Mouse (Mus musculus): ENCODE results near the gene Olfr986. TPM values are rescaled to one million over a fixed set of nuclear protein-coding genes. Genes with fewer than 3 reads are reported as not detected.

Gene Olfr986
- polyA plus RNA-seq, 1 experiment from 2014 or later, result not detected

- Histone ChIP-seq H3K4me2 (ENCODE audit: low read depth, low read length) (no peak overlapping the region), H3K27ac (ENCODE audit: low read length) (no peak overlapping the region), H3K36me3 (ENCODE audit: control insufficient read depth, insufficient read depth, low read length) (no peaks in the 10 kb centered on the region), H3K9ac (ENCODE audit: low read length) (no peak overlapping the region), H3K27me3 (ENCODE audit: control insufficient read depth, insufficient read depth, low read length) (no peaks in the 10 kb centered on the region), H3K9me3 (replicated peaks; ENCODE audit: control insufficient read depth, low read length) (no peaks in the 10 kb centered on the region), H3K4me1 (ENCODE audit: control insufficient read depth, insufficient read depth, low read length) (no peaks in the 10 kb centered on the region), H3K4me3 (replicated peaks; ENCODE audit: low read length) (no peak overlapping the region)
- WGBS, result 64% methylated on average over 6 of the region's 6 CpGs
- no peak for ATAC-seq (ENCODE audit: insufficient read depth, low FRiP score)
These were observed 48.1 kb downstream of the Olfr986 start for GRCm38 (mm10) chr9:40228804-40229331.

GRCm38 (mm10) chr9:40229479-40229878 lies 48.8 kb downstream of the Olfr986 start:
- Histone ChIP-seq H3K27ac (ENCODE audit: low read length) (no peak overlapping the region), H3K4me3 (replicated peaks; ENCODE audit: low read length) (no peak overlapping the region), H3K27me3 (ENCODE audit: control insufficient read depth, insufficient read depth, low read length) (no peaks in the 10 kb centered on the region), H3K4me1 (ENCODE audit: control insufficient read depth, insufficient read depth, low read length) (no peaks in the 10 kb centered on the region), H3K9me3 (replicated peaks; ENCODE audit: control insufficient read depth, low read length) (no peaks in the 10 kb centered on the region), H3K4me2 (ENCODE audit: low read depth, low read length) (no peak overlapping the region), H3K9ac (ENCODE audit: low read length) (no peak overlapping the region), H3K36me3 (ENCODE audit: control insufficient read depth, insufficient read depth, low read length) (no peaks in the 10 kb centered on the region)
- no peak for ATAC-seq (ENCODE audit: insufficient read depth, low FRiP score)
- WGBS, result 51% methylated on average over 5 of the region's 5 CpGs

- no peak for ATAC-seq (ENCODE audit: insufficient read depth, low FRiP score)
- Histone ChIP-seq H3K36me3 (ENCODE audit: control insufficient read depth, insufficient read depth, low read length) (no peaks in the 10 kb centered on the region), H3K9ac (ENCODE audit: low read length) (no peak overlapping the region), H3K4me1 (ENCODE audit: control insufficient read depth, insufficient read depth, low read length) (no peaks in the 10 kb centered on the region), H3K27me3 (ENCODE audit: control insufficient read depth, insufficient read depth, low read length) (no peaks in the 10 kb centered on the region), H3K4me2 (ENCODE audit: low read depth, low read length) (no peak overlapping the region), H3K9me3 (replicated peaks; ENCODE audit: control insufficient read depth, low read length) (no peaks in the 10 kb centered on the region), H3K4me3 (replicated peaks; ENCODE audit: low read length) (no peak overlapping the region), H3K27ac (ENCODE audit: low read length) (no peak overlapping the region)
- WGBS, result 77% methylated on average over 3 of the region's 3 CpGs
These were observed 50.3 kb downstream of the Olfr986 start for GRCm38 (mm10) chr9:40231019-40231418.

- Histone ChIP-seq H3K9me3 (replicated peaks; ENCODE audit: control insufficient read depth, low read length) (no peaks in the 10 kb centered on the region), H3K4me3 (replicated peaks; ENCODE audit: low read length) (no peak overlapping the region), H3K9ac (ENCODE audit: low read length) (no peak overlapping the region), H3K27me3 (ENCODE audit: control insufficient read depth, insufficient read depth, low read length) (no peaks in the 10 kb centered on the region), H3K27ac (ENCODE audit: low read length) (no peak overlapping the region), H3K36me3 (ENCODE audit: control insufficient read depth, insufficient read depth, low read length) (no peaks in the 10 kb centered on the region), H3K4me2 (ENCODE audit: low read depth, low read length) (no peak overlapping the region), H3K4me1 (ENCODE audit: control insufficient read depth, insufficient read depth, low read length) (no peaks in the 10 kb centered on the region)
- WGBS, result 56% methylated on average over 10 of the region's 10 CpGs
- no peak for ATAC-seq (ENCODE audit: insufficient read depth, low FRiP score)
These were observed 53.7 kb downstream of the Olfr986 start for GRCm38 (mm10) chr9:40234233-40235072.

GRCm38 (mm10) chr9:40235220-40235619 lies 54.5 kb downstream of the Olfr986 start:
- H3K9me3 ChIP-seq (replicated peaks; ENCODE audit: control insufficient read depth, low read length), result no peaks in the 10 kb centered on the region
- no peaks in the 10 kb centered on the region for H3K36me3 ChIP-seq (ENCODE audit: control insufficient read depth, insufficient read depth, low read length)
- no peaks in the 10 kb centered on the region for H3K27me3 ChIP-seq (ENCODE audit: control insufficient read depth, insufficient read depth, low read length)
- no peak overlapping the region for H3K4me2 ChIP-seq (ENCODE audit: low read depth, low read length)
- no peak overlapping the region for H3K9ac ChIP-seq (ENCODE audit: low read length)
- no peak overlapping the region for H3K4me3 ChIP-seq (replicated peaks; ENCODE audit: low read length)
- ATAC-seq (ENCODE audit: insufficient read depth, low FRiP score), result no peak
- H3K27ac ChIP-seq (ENCODE audit: low read length), result no peak overlapping the region
- no peaks in the 10 kb centered on the region for H3K4me1 ChIP-seq (ENCODE audit: control insufficient read depth, insufficient read depth, low read length)
- WGBS, result 83% methylated on average over 7 of the region's 7 CpGs

Other genes with a start within 250 kb of the Olfr986 start
- gene Olfr974, start 243.4 kb upstream of the Olfr986 start, polyA plus RNA-seq (2015; fragmentation: Nextera tagmentation; extraction: Ambion mirVana), result not detected in 2 replicates
- gene Olfr975, start 228.9 kb upstream of the Olfr986 start, polyA plus RNA-seq (2015; fragmentation: Nextera tagmentation; extraction: Ambion mirVana), result not detected in 2 replicates
- gene Olfr976, start 219.8 kb upstream of the Olfr986 start, polyA plus RNA-seq (2015; fragmentation: Nextera tagmentation; extraction: Ambion mirVana), result not detected in 2 replicates
- not detected in 2 replicates for gene Olfr978, start 188.8 kb upstream of the Olfr986 start, polyA plus RNA-seq (2015; fragmentation: Nextera tagmentation; extraction: Ambion mirVana)
- not detected in 2 replicates for gene Olfr979, start 177.5 kb upstream of the Olfr986 start, polyA plus RNA-seq (2015; fragmentation: Nextera tagmentation; extraction: Ambion mirVana)
- gene Olfr980, start 171.3 kb upstream of the Olfr986 start, polyA plus RNA-seq (2015; fragmentation: Nextera tagmentation; extraction: Ambion mirVana), result not detected in 2 replicates
- not detected in 2 replicates for gene Olfr981, start 159.5 kb upstream of the Olfr986 start, polyA plus RNA-seq (2015; fragmentation: Nextera tagmentation; extraction: Ambion mirVana)
- gene Olfr982, start 107.1 kb upstream of the Olfr986 start, polyA plus RNA-seq (2015; fragmentation: Nextera tagmentation; extraction: Ambion mirVana), result not detected in 2 replicates
- not detected in 2 replicates for gene Olfr983, start 87.3 kb upstream of the Olfr986 start, polyA plus RNA-seq (2015; fragmentation: Nextera tagmentation; extraction: Ambion mirVana)
- gene Olfr984, start 66.7 kb upstream of the Olfr986 start, polyA plus RNA-seq (2015; fragmentation: Nextera tagmentation; extraction: Ambion mirVana), result not detected in 2 replicates
- not detected in 2 replicates for gene Olfr985, start 50.7 kb upstream of the Olfr986 start, polyA plus RNA-seq (2015; fragmentation: Nextera tagmentation; extraction: Ambion mirVana)
- gene Tmem225, start 32.8 kb upstream of the Olfr986 start, polyA plus RNA-seq (2015; fragmentation: Nextera tagmentation; extraction: Ambion mirVana), result not detected in 2 replicates
- 3.3 and 4.5 TPM in 2 replicates for gene Zfp202, start 11.4 kb downstream of the Olfr986 start, polyA plus RNA-seq (2015; fragmentation: Nextera tagmentation; extraction: Ambion mirVana)
- 4.9 and 7.1 TPM in 2 replicates for gene Scn3b, start 88.3 kb downstream of the Olfr986 start, polyA plus RNA-seq (2015; fragmentation: Nextera tagmentation; extraction: Ambion mirVana)

Data from stomach, embryonic 16.5 days (tissue).